Mouse (Mus musculus) T-helper 17 cell (primary cell): ENCODE results near the gene Ggt1.

Source experiments
- in situ Hi-C, 2 experiments: fragments of 300-600 bp; cut with MboI, MseI; formaldehyde crosslinking; loops; 1 replicate in 1 of 2; 2 replicates in 1 of 2; pipeline ENCODE4 v1.15.1; 2025; ENCODE audit warnings: high pct_unique_total_duplicates in 2 of 2

Gene Ggt1

GRCm38 (mm10) chr10:75626991-75627390, 65.6 kb downstream of the Ggt1 start:
- in situ Hi-C loops: loop anchor here in 1 of 2 experiments (5.0 kb wide), 1 partner anchor 35 kb away; no protein-coding TSS in a partner anchor

- in situ Hi-C loops: loop anchor here in 1 of 2 experiments (5.0 kb wide), 1 partner anchor 35 kb away; no protein-coding TSS in a partner anchor
Observed at GRCm38 (mm10) chr10:75627490-75627889, 66.1 kb downstream of the Ggt1 start.

DNA sequence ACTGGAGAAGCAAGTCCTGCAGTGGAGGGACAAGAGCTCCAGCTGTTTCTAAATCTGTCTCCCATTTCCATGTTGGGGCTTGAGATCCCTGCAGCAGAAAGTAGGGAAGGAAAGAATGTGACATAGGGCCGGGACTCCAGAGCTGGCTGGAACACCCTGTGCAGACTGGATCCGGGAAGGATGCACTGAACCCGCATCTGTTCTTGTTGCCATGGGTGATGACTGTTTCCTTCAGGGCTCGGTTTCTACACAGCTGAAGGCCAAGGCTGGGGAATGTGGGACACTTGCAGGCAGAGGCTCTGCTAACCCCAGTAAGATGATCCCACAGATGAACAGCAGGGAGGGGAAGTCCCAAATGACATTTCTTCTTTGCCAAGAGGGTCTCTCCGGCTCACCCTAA, 71.2 kb downstream of the Ggt1 start:
- in situ Hi-C loops: loop anchor here in 1 of 2 experiments (5.0 kb wide), 1 partner anchor 45 kb away; the partner anchor contains the start of gene Ggt5

DNA sequence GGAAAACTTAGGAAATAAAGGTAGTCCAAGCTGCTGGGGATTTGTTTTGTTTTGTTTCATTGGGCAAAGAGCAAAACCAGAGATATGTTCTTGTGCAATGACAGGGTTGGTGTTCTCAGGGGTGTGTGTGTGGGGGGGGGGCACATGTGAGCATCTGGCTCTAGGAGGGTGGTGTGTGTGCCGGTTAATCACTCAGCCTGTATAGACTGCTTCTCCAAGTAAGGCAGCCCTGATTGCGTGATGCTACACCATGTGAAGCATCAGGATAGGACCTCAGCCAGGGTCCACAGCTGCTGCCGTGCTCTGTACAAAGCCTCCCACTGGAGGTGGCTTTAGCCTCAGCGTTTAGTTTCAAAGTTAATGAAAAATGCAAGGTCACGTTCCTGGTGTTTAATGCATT, 71.6 kb downstream of the Ggt1 start:
- in situ Hi-C loops: loop anchor here in 1 of 2 experiments (5.0 kb wide), 1 partner anchor 46 kb away; the partner anchor contains the start of gene Ggt5

- in situ Hi-C loops: loop anchor here in 1 of 2 experiments (5.0 kb wide), 1 partner anchor 46 kb away; the partner anchor contains the start of gene Ggt5
Observed at GRCm38 (mm10) chr10:75633576-75634139, 72.3 kb downstream of the Ggt1 start.

DNA sequence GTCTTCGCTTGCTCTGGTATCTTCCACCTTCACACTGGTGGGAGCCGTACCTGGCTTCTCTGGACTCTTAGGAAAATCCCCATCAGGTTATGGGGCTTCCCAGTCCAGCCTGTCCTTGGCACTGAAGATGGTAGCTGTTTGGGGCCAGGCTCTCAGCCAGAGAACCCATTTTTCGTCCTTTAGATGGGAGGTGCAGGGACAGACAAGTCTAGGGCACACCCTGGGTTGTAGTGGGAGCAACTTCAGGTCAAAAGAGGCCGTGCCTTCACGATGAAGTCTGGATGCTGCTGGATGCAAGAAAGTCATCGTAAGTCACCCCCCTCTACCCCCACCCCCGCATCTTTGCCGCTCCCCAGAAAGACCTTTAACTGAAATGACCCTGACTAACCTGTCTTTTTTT, 73.2 kb downstream of the Ggt1 start:
- in situ Hi-C loops: loop anchor here in 1 of 2 experiments (5.0 kb wide), 1 partner anchor 47 kb away; the partner anchor contains the start of gene Ggt5

DNA sequence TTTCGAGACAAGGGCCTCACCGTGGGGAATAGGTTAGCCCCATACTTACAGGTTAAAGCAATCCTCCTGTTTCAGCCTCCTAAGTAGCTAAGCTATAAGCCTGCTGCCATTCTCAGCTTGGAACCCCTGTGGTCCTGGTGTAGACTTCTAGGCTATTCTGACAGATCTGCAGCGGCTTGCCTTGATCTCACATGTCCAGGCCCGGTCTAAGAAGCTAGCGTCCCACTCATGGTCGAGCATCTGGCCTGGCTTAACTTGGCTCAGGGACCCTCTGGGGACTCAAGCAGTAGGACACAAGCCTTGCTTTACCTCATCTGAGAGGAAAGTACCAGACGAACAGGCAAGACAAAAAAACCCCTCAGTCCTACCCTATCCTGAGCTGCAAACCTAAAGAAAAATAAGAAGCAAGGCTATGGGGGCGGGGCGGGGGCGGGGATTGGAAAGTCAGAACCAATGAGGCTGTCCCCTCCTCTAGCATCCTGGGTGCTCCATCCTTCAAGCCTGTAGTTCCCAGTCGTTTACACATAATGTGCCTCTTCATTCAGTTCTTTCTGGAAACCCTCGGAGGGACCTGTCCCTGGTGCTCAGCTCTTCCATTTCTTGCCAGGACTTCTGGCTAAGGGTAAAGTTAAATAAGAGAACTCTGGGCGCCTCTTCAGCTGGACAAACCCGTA, 73.8 kb downstream of the Ggt1 start:
- in situ Hi-C loops: no loop called here

GRCm38 (mm10) chr10:75635693-75636055, 74.3 kb downstream of the Ggt1 start:
- in situ Hi-C loops: no loop called here
